Mouse (Mus musculus) midbrain, postnatal 0 days (tissue): Measurements from ENCODE around the gene Casd1. TPM values are rescaled to one million over a fixed set of nuclear protein-coding genes. Genes with fewer than 3 reads are reported as not detected.

ENCODE experiments used
- ATAC-seq: fragments of 200-750 bp; cut with Nextera tagmentation; 2 replicates; pipeline ENCODE4 v1.8.0; 2017; ENCODE audit warnings: moderate number of reproducible peaks, mild to moderate bottlenecking, moderate TSS enrichment, moderate library complexity; ENCODE audit not compliant: low FRiP score
- DNase-seq: peaks from one replicate; pipeline ENCODE4 v3.0.0-alpha.2; 2015; ENCODE audit warnings: low spot score
- H3K27ac ChIP-seq: fragments of 300-500 bp; sonication (generic); 2 replicates; pipeline ENCODE4 v1.5.1; 2014; ENCODE audit warnings: low read depth, mild to moderate bottlenecking, low read length, mixed read lengths
- H3K27me3 ChIP-seq: fragments of 300-500 bp; sonication (generic); 2 replicates; pipeline ENCODE4 v1.6.1; 2014; ENCODE audit warnings: low read length, control low read depth, mixed read lengths; ENCODE audit not compliant: insufficient read depth
- H3K36me3 ChIP-seq: fragments of 300-500 bp; sonication (generic); 2 replicates; pipeline ENCODE4 v1.6.1; 2014; ENCODE audit warnings: low read length, control low read depth, mixed read lengths; ENCODE audit not compliant: insufficient read depth
- H3K4me1 ChIP-seq: fragments of 300-500 bp; sonication (generic); 2 replicates; pipeline ENCODE4 v1.6.1; 2014; ENCODE audit warnings: mild to moderate bottlenecking, control low read depth, antibody characterized with exemption, low read length, mixed read lengths; ENCODE audit not compliant: insufficient read depth
- H3K4me2 ChIP-seq: fragments of 300-500 bp; sonication (generic); 2 replicates; pipeline ENCODE4 v1.6.1; 2014; ENCODE audit warnings: low read depth, mild to moderate bottlenecking, low read length, mixed read lengths; ENCODE audit not compliant: poor library complexity, severe bottlenecking
- H3K4me3 ChIP-seq: fragments of 300-500 bp; sonication (generic); 2 replicates; pipeline ENCODE4 v1.5.1; 2014; ENCODE audit warnings: low read depth, mild to moderate bottlenecking, low read length, moderate library complexity
- H3K9ac ChIP-seq: fragments of 300-500 bp; sonication (generic); replicated peaks from 2 replicates; pipeline ENCODE4 v1.6.1; 2014; ENCODE audit warnings: mild to moderate bottlenecking, low read length, moderate library complexity, mixed read lengths; ENCODE audit not compliant: poor library complexity, severe bottlenecking
- H3K9me3 ChIP-seq: fragments of 300-500 bp; sonication (generic); 2 replicates; pipeline ENCODE4 v1.6.1; 2016; ENCODE audit warnings: low read length, control low read depth
- CTCF ChIP-seq: IDR thresholded peaks from 2 replicates; pipeline ENCODE4 v1.5.1; 2016; ENCODE audit warnings: antibody characterized with exemption, mild to moderate bottlenecking
- WGBS: fragments of 180-500 bp; shearing (Covaris S2); extraction: QIAGEN DNeasy Blood & Tissue Kit; methylation state at CpG from one replicate; pipeline ENCODE4 v1.1.7; 2014; 5-methylcytosine and 5-hydroxymethylcytosine counted together
- polyA plus RNA-seq: library from polyadenylated mRNA; unstranded; fragments of >200 nt; fragmentation: Nextera tagmentation; extraction: Ambion mirVana; gene quantifications from 2 replicates; pipeline ENCODE4 v1.2.1, GENCODE M21; 2015
- total RNA-seq: library from RNA; depleted of rRNA; stranded (reverse); fragments of >200 nt; gene quantifications from 2 replicates; pipeline ENCODE4 v1.2.3, GENCODE M21; 2014

Gene Casd1
- total and polyA plus RNA-seq, 2 experiments from 2014 or later = 44.7 to 93.6 TPM

DNA sequence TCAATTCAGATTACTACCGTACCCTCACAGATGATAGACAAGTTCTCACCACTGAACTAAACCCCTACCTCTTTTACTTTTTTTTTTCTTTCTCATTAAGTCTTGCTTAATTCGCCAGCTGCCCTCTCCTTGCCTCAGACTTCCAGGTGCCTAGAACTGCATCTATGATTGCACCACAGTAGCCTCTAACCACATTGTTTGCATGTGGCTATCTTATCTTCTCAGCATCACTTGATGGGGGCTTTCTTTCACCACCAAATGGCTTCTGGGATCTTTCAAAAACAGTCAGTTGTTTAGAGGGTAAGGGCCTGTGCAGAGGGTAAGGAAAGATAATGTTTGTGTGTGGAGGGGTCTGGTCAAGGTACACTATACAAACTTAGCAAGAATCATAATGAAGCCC is 63.7 kb downstream of the Casd1 start:
- Histone ChIP-seq H3K27ac (no peak overlapping the region), H3K9ac (no peak overlapping the region), H3K36me3 (no peaks in the 10 kb centered on the region), H3K4me1 (no peaks in the 10 kb centered on the region), H3K4me3 (no peak overlapping the region), H3K27me3 (no peaks in the 10 kb centered on the region), H3K9me3 (no peaks in the 10 kb centered on the region), H3K4me2 (no peak overlapping the region)
- DNase-seq (no peak), ATAC-seq (no peak)
- no peak for TF ChIP-seq CTCF
- 58% methylated on average over 2 of the region's 2 CpGs for WGBS

DNA sequence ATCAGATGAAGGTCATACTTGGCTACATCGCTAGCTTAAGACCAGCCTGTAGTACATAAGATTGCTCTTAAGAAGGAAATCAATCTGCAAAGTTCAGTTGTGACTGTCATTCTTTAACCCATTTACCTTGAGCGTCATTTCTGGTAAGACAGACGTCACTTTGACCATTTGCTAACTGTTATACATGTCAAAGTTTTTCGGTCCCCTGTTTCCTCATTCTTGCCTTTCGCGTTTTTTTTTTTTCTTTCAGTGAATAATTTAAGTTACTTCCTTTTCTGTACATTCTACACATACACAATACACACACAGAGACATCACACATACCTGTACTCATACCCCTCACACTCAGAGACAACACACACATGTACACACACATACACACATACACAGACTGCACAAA is 64.5 kb downstream of the Casd1 start:
- Histone ChIP-seq H3K36me3 (no peaks in the 10 kb centered on the region), H3K9ac (no peak overlapping the region), H3K4me2 (no peak overlapping the region), H3K4me3 (no peak overlapping the region), H3K4me1 (no peaks in the 10 kb centered on the region), H3K9me3 (no peaks in the 10 kb centered on the region), H3K27me3 (no peaks in the 10 kb centered on the region), H3K27ac (no peak overlapping the region)
- no peak for TF ChIP-seq CTCF
- no peak for DNase-seq
- no peak for ATAC-seq
- WGBS = 97% methylated on average over 6 of the region's 6 CpGs

DNA sequence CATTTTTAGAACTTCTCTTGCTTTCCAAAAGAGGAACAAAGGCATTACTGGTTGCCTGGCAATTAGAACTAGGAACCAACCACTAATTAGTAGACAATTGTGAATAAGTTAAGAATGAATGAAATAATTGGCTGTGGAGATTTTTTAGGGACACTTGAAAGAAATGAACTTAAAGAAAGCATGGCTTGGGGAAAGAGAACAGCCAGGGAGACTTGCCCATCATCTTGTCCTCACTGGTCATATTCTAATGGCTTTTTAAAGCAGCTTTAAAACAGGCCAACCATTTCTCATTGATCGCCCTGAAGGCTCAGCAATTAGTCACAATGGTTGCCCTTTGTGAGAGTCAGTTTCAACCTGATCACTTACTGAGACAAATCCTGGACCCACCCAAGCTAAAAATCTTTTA is 76.7 kb downstream of the Casd1 start:
- Histone ChIP-seq H3K4me3 (no peak overlapping the region), H3K9me3 (no peaks in the 10 kb centered on the region), H3K4me2 (no peak overlapping the region), H3K9ac (no peak overlapping the region), H3K4me1 (no peaks in the 10 kb centered on the region), H3K27ac (no peak overlapping the region), H3K27me3 (no peaks in the 10 kb centered on the region), H3K36me3 (no peaks in the 10 kb centered on the region)
- ATAC-seq (no peak), DNase-seq (no peak)
- no peak for TF ChIP-seq CTCF
- 38% methylated on average over 1 of the region's 1 CpGs for WGBS

DNA sequence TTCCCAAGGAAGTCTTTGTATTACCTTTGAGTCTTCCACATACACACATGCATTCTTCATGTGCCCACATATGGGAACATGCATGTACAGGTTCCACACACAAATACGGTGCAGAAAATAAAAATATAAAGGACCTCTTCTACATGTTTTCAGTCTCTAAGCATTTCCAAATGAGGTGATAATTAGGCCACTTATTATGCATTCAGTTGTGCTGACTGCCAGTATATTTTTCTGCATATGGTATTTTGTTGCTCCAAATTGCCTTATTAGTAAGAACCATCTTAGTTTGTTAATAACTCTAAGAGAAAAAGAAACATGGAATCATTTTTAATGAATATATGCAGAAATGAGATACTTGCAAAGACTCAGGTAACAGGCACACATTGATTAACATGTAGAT is 79.3 kb downstream of the Casd1 start:
- Histone ChIP-seq H3K4me1 (no peaks in the 10 kb centered on the region), H3K4me3 (no peak overlapping the region), H3K36me3 (no peaks in the 10 kb centered on the region), H3K9me3 (no peaks in the 10 kb centered on the region), H3K27me3 (no peaks in the 10 kb centered on the region), H3K27ac (no peak overlapping the region), H3K4me2 (no peak overlapping the region), H3K9ac (no peak overlapping the region)
- DNase-seq = no peak
- TF ChIP-seq CTCF = no peak
- 84% methylated on average over 1 of the region's 1 CpGs for WGBS
- ATAC-seq = no peak

DNA sequence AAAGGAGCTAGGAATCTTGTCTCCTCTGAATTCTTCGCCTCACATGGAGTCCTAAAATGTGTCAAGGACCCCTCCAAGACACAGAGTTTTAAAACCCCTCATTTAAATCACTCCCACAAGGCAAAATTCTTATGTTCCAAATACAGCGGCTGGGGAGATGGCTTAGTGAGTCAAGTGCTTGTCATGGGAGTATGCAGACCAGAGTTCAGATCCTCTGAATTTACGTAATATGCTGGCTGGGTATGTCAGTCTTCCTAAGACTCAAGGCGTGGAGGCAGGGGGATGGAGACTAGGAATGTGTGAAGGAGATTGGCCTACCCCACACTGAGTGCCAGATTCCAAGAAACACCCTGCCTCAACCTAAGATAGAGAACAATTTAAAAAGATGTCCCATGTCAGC is 79.9 kb downstream of the Casd1 start:
- H3K9me3 ChIP-seq = no peaks in the 10 kb centered on the region
- no peak overlapping the region for H3K27ac ChIP-seq
- DNase-seq = no peak
- no peak overlapping the region for H3K9ac ChIP-seq
- no peaks in the 10 kb centered on the region for H3K27me3 ChIP-seq
- no peak for ATAC-seq
- TF ChIP-seq CTCF = no peak
- H3K4me3 ChIP-seq = no peak overlapping the region
- WGBS = 93% methylated on average over 4 of the region's 4 CpGs
- no peaks in the 10 kb centered on the region for H3K36me3 ChIP-seq
- no peaks in the 10 kb centered on the region for H3K4me1 ChIP-seq
- H3K4me2 ChIP-seq = no peak overlapping the region

DNA sequence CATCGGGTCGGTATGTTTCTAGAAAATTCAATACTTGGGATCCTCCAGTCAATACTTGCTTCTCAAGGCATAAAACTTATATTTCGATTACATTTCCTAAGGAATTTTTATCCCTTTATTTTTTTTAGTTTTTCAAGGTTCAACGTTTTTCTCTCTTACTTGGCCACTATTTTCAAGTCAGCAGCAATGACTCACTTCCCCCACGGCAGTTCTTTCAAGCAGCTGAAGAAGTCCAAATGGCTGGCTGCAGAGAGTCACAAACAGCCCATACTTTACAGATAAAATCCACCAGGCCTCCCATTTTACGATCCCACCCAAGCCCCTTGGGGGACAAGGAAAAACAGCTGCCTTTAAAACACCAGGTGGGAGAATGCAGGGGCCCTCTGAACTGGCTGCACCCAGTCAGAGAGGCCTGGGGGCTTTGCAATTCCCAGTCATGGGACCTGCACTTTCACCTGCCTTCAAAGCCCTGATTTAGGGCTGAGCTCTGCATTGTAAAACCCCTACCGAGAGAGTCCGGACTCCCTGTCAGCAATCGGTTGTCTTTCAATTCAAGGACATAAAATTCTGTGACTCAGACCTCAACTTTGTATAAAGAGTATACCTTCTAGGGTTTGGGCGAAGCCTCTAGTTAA is 84.2 kb downstream of the Casd1 start:
- Histone ChIP-seq H3K4me1 (no peaks in the 10 kb centered on the region), H3K27ac (no peak overlapping the region), H3K9me3 (no peaks in the 10 kb centered on the region), H3K4me2 (no peak overlapping the region), H3K4me3 (no peak overlapping the region), H3K36me3 (no peaks in the 10 kb centered on the region), H3K27me3 (no peaks in the 10 kb centered on the region), H3K9ac (no peak overlapping the region)
- ATAC-seq (no peak), DNase-seq (no peak)
- 69% methylated on average over 10 of the region's 10 CpGs for WGBS
- TF ChIP-seq CTCF = no peak
